Comparison of ENCODE assay signal across 9 mouse cellular contexts in the genomic region with DNA sequence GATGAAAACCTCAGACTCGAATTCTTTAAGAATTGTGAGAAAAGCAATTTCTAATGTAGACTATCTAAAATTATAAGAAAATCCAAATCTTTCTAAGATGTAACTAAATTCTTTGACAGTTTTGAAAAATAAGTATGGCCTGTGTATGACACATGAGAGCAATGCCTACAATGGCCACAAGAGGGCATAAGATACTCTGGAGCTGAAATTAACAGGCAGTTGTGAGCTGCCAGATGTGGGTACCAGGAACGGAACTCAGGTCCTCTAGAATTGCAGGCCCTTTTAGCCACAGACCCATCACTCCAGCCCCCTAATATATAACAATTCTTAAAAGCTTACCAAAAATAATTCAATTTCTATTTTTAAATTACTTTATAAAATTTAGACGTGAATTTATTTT. TPM values are rescaled to one million over a fixed set of nuclear protein-coding genes. Genes with fewer than 3 reads are reported as not detected.
DNase-seq lines count a peak whose midpoint lies in the region; ATAC-seq and TF ChIP-seq lines count a peak whose summit lies in the region.
"Had no signal": no experiment of that assay in that cellular context is flagged by ENCODE, and none has a peak within 500 bp of the region (broad histone marks: within the 10 kb centered on the region; RNA-seq: fewer than 3 reads in every experiment).

No protein-coding gene starts in this region.

- no peaks in the 10 kb centered on the region for H3K36me3 ChIP-seq in limb, embryonic 11.5 days (ENCODE audit: control insufficient read depth, insufficient read depth, low read length)
- 0 out of 2 replicates have a peak, but pooled peaks cover 2% of the 10 kb centered on the region for H3K36me3 ChIP-seq in limb, embryonic 10.5 days
- no peaks in the 10 kb centered on the region for H3K36me3 ChIP-seq in liver, embryonic 14.5 days (replicated peaks; ENCODE audit: control insufficient read depth, insufficient read depth, low read depth)
- H3K36me3 ChIP-seq in splenic B cell, adult 2 months (ENCODE audit: control insufficient read depth, insufficient read depth, low read length, poor library complexity, severe bottlenecking): peaks cover 3% of the 10 kb centered on the region; the same call in 1 of the 2 replicates

- H3K4me3 ChIP-seq in limb, embryonic 11.5 days (ENCODE audit: low read depth, low read length): no peak overlapping the region
- H3K4me3 ChIP-seq in limb, embryonic 10.5 days: no peak overlapping the region
- H3K4me3 ChIP-seq in liver, embryonic 14.5 days (ENCODE audit: insufficient read depth in 1 of 2, low read depth in 2 of 2, low read length in 2 of 2): no peak overlapping the region

- H3K4me1 ChIP-seq in limb, embryonic 11.5 days (ENCODE audit: control insufficient read depth, insufficient read depth, low read length): no peaks in the 10 kb centered on the region
- H3K4me1 ChIP-seq in limb, embryonic 10.5 days: peaks cover 7% of the 10 kb centered on the region
- H3K4me1 ChIP-seq in liver, embryonic 14.5 days (replicated peaks; ENCODE audit: control insufficient read depth in 2 of 2, insufficient read depth in 2 of 2, low read length in 1 of 2): peaks cover 3 to 18% of the 10 kb centered on the region in 2 experiments

- no peak overlapping the region for H3K27ac ChIP-seq in limb, embryonic 11.5 days (replicated peaks; ENCODE audit: low read depth, low read length)
- H3K27ac ChIP-seq in limb, embryonic 10.5 days: no peak overlapping the region
- H3K27ac ChIP-seq in liver, embryonic 14.5 days: no peak overlapping the region
- H3K27ac ChIP-seq: macrophage had no signal

- WGBS in limb, embryonic 11.5 days: 90% methylated on average over 3 of the region's 3 CpGs
- WGBS in limb, embryonic 10.5 days: 90% methylated on average over 3 of the region's 3 CpGs
- 75% methylated on average over 3 of the region's 3 CpGs for WGBS in liver, embryonic 14.5 days (ENCODE audit: insufficient replicate concordance)

- no peak overlapping the region for H3K4me2 ChIP-seq in limb, embryonic 11.5 days (ENCODE audit: low read depth, severe bottlenecking)
- H3K4me2 ChIP-seq in liver, embryonic 14.5 days (ENCODE audit: low read depth): no peak overlapping the region

- TF ChIP-seq CTCF in brain, embryonic 14.5 days (IDR thresholded peaks at IDR 0.05; ENCODE audit: borderline replicate concordance, extremely low read depth, insufficient read depth, insufficient read length): peak; percentile 47; the same call in 1 of the 2 replicates
- TF ChIP-seq CTCF in liver, embryonic 14.5 days (IDR thresholded peaks at IDR 0.05; ENCODE audit: low read depth): peak; percentile 75

- no peaks in the 10 kb centered on the region for H3K9me3 ChIP-seq in limb, embryonic 11.5 days (ENCODE audit: control insufficient read depth, low read length)
- H3K9me3 ChIP-seq in limb, embryonic 10.5 days (replicated peaks): no peaks in the 10 kb centered on the region
- no peaks in the 10 kb centered on the region for H3K9me3 ChIP-seq in liver, embryonic 14.5 days (ENCODE audit: control insufficient read depth, low read length)

- H3K9ac ChIP-seq in limb, embryonic 11.5 days (ENCODE audit: low read length): no peak overlapping the region
- no peak overlapping the region for H3K9ac ChIP-seq in liver, embryonic 14.5 days (replicated peaks)

- peak; percentile 51 to 58 for DNase-seq in cerebellum, postnatal 10 days
- DNase-seq in cerebellum, adult 8-10 months: no peak
- peak; percentile 44 for DNase-seq in limb, embryonic 11.5 days (ENCODE audit: low spot score)
- no peak for DNase-seq in limb, embryonic 10.5 days (ENCODE audit: low spot score)
- peak; percentile 25 for DNase-seq in brain, embryonic 14.5 days (ENCODE audit: low read depth)
- DNase-seq in liver, embryonic 14.5 days (ENCODE audit: low read depth in 3 of 3, low spot score in 3 of 3): peak in 1 of 3 experiments; percentile 41
- DNase-seq in splenic B cell, adult 2 months (ENCODE audit: low read depth, low spot score): peak; percentile 83
- no peak for DNase-seq in ovary, postnatal 36 days (ENCODE audit: low spot score)

- TF ChIP-seq EP300 in liver, embryonic 14.5 days (IDR thresholded peaks at IDR 0.05; ENCODE audit: low read depth): no peak

- TF ChIP-seq POLR2A in brain, embryonic 14.5 days (IDR thresholded peaks at IDR 0.05; ENCODE audit: borderline replicate concordance, extremely low read depth, insufficient read depth, insufficient read length, poor library complexity, severe bottlenecking): no peak

- no peaks in the 10 kb centered on the region for H3K27me3 ChIP-seq in limb, embryonic 11.5 days (ENCODE audit: control insufficient read depth, insufficient read depth, low read length)
- no peaks in the 10 kb centered on the region for H3K27me3 ChIP-seq in limb, embryonic 10.5 days (ENCODE audit: low read depth, poor library complexity, severe bottlenecking)
- H3K27me3 ChIP-seq in liver, embryonic 14.5 days (ENCODE audit: control insufficient read depth, insufficient read depth, low read length): no peaks in the 10 kb centered on the region
- no peaks in the 10 kb centered on the region for H3K27me3 ChIP-seq in splenic B cell, adult 2 months (ENCODE audit: control insufficient read depth, insufficient read depth, low read length, poor library complexity, severe bottlenecking)

- ATAC-seq in limb, embryonic 11.5 days (ENCODE audit: insufficient number of reproducible peaks, low FRiP score, low TSS enrichment, low read depth): no peak
- no peak for ATAC-seq in liver, embryonic 14.5 days (ENCODE audit: insufficient read depth)

RNA-seq across cellular contexts. Expression of a gene that starts 57.6 kb away (rescaled TPM):
- 37.5 and 40.8 TPM in 2 replicates for polyA plus RNA-seq in limb, embryonic 11.5 days (2014; fragmentation: Nextera tagmentation; extraction: Ambion mirVana)
- 42.2 and 45.2 TPM in 2 replicates for polyA plus RNA-seq in limb, embryonic 10.5 days (2016; fragmentation: Nextera tagmentation; extraction: Ambion mirVana)
- polyA plus RNA-seq in brain, embryonic 14.5 days (2012; rRNA removed): 8.9 and 9.4 TPM in 2 replicates
- 1.3 and 1.8 TPM in 2 replicates for polyA plus RNA-seq in liver, embryonic 14.5 days (2012; rRNA removed)
- 3.4 TPM in 2 replicates for polyA plus RNA-seq in liver, embryonic 14.5 days (2014; fragmentation: Nextera tagmentation; extraction: Ambion mirVana)

Comparison
In these comparisons a context has a peak if more than half of its experiments do, and no peak if none do; other contexts are left out.
1. DNase-seq: peak in cerebellum, postnatal 10 days (2 of 2), limb, embryonic 11.5 days (single experiment), brain, embryonic 14.5 days (single experiment) and splenic B cell, adult 2 months (single experiment); none in cerebellum, adult 8-10 months (single experiment), limb, embryonic 10.5 days (single experiment) and ovary, postnatal 36 days (single experiment).